Mouse (Mus musculus) MEL (cell line): ENCODE results near the gene Ssr2. TPM values are rescaled to one million over a fixed set of nuclear protein-coding genes. Genes with fewer than 3 reads are reported as not detected.

Experiments
- DNase-seq: peaks from one replicate; pipeline ENCODE4 v3.0.0; 2011; ENCODE audit warnings: low read depth, low spot score
- H3K27ac ChIP-seq: 2 replicates; pipeline ENCODE4 v1.5.1; 2012; ENCODE audit warnings: low read depth, mild to moderate bottlenecking, control low read depth, low read length, moderate library complexity; ENCODE audit not compliant: control insufficient read depth
- H3K27me3 ChIP-seq, 2 experiments: fragments of 150-350 bp in 1 of 2; sonication (generic) in 1 of 2; 2 replicates each; pipeline ENCODE4 v1.6.1; 2012; ENCODE audit warnings: low read length in 2 of 2, mild to moderate bottlenecking in 2 of 2, improper control_type of control experiment in 1 of 2, moderate library complexity in 1 of 2; ENCODE audit not compliant: insufficient read depth in 2 of 2, control insufficient read depth in 1 of 2
- H3K36me3 ChIP-seq, 2 experiments: 2 replicates each; pipeline ENCODE4 v1.6.1; 2012 to 2014; ENCODE audit warnings: low read length in 2 of 2, improper control_type of control experiment in 1 of 2, inconsistent platforms in 1 of 2, mild to moderate bottlenecking in 1 of 2; ENCODE audit not compliant: insufficient read depth in 2 of 2, control insufficient read depth in 1 of 2
- H3K4me1 ChIP-seq, 2 experiments: fragments of 150-350 bp in 1 of 2; sonication (generic) in 1 of 2; 2 replicates each; pipeline ENCODE4 v1.6.1; 2012; ENCODE audit warnings: low read length in 2 of 2, improper control_type of control experiment in 1 of 2, mild to moderate bottlenecking in 1 of 2; ENCODE audit not compliant: insufficient read depth in 2 of 2, control insufficient read depth in 1 of 2
- H3K4me3 ChIP-seq, 2 experiments: fragments of 150-350 bp in 1 of 2; sonication (generic) in 1 of 2; 2 replicates each; pipeline ENCODE4 v1.5.1; 2012; ENCODE audit warnings: low read depth in 2 of 2, low read length in 2 of 2, mild to moderate bottlenecking in 2 of 2, moderate library complexity in 2 of 2, control low read depth in 1 of 2, improper control_type of control experiment in 1 of 2; ENCODE audit not compliant: control insufficient read depth in 1 of 2, insufficient read depth in 1 of 2
- H3K79me2 ChIP-seq: 2 replicates; pipeline ENCODE4 v1.6.1; 2012; ENCODE audit warnings: mild to moderate bottlenecking, low read length, moderate library complexity; ENCODE audit not compliant: control insufficient read depth, poor library complexity, insufficient read depth
- H3K9ac ChIP-seq: 2 replicates; pipeline ENCODE4 v1.6.1; 2012; ENCODE audit warnings: low read depth, mild to moderate bottlenecking, control low read depth, low read length, moderate library complexity; ENCODE audit not compliant: control insufficient read depth, poor library complexity, severe bottlenecking
- H3K9me3 ChIP-seq: fragments of 150-350 bp; sonication (generic); replicated peaks from 2 replicates; pipeline ENCODE4 v1.6.1; 2012; ENCODE audit warnings: mild to moderate bottlenecking, low read length, improper control_type of control experiment, moderate library complexity; ENCODE audit not compliant: insufficient read depth
- BHLHE40 ChIP-seq: IDR thresholded peaks from 2 replicates; pipeline ENCODE4 v1.6.1; 2012; ENCODE audit warnings: low read depth, mild to moderate bottlenecking, inconsistent platforms, low read length, improper control_type of control experiment, borderline replicate concordance
- CHD1 ChIP-seq: IDR thresholded peaks from 2 replicates; pipeline ENCODE4 v1.6.1; 2012; ENCODE audit warnings: low read depth, mild to moderate bottlenecking, inconsistent platforms, low read length, improper control_type of control experiment
- CTCF ChIP-seq, 3 experiments: IDR thresholded peaks in 2 of 3; conservative IDR thresholded peaks in 1 of 3; 2 replicates each; pipeline ENCODE4 v1.5.1; 2011 to 2012; ENCODE audit warnings: low read length in 3 of 3, low read depth in 2 of 3, mild to moderate bottlenecking in 2 of 3, improper control_type of control experiment in 1 of 3, inconsistent platforms in 1 of 3, mixed read lengths in 1 of 3, moderate library complexity in 1 of 3; ENCODE audit not compliant: control insufficient read depth in 1 of 3, insufficient read depth in 1 of 3, poor library complexity in 1 of 3, severe bottlenecking in 1 of 3
- E2F4 ChIP-seq: IDR thresholded peaks from 2 replicates; pipeline ENCODE4 v1.6.1; 2011; ENCODE audit warnings: low read depth, low read length, improper control_type of control experiment, borderline replicate concordance
- ELF1 ChIP-seq: IDR thresholded peaks from 2 replicates; pipeline ENCODE4 v1.6.1; 2014; ENCODE audit warnings: low read depth, mild to moderate bottlenecking, inconsistent platforms, low read length, improper control_type of control experiment, moderate library complexity
- GATA1 ChIP-seq: IDR thresholded peaks from 2 replicates; pipeline ENCODE4 v1.6.1; 2011; ENCODE audit warnings: low read depth, low read length, improper control_type of control experiment
- HCFC1 ChIP-seq: IDR thresholded peaks from 2 replicates; pipeline ENCODE4 v1.6.1; 2012; ENCODE audit warnings: low read depth, mild to moderate bottlenecking, inconsistent platforms, low read length, improper control_type of control experiment, moderate library complexity
- JUND ChIP-seq: IDR thresholded peaks from 2 replicates; pipeline ENCODE4 v1.6.1; 2011; ENCODE audit warnings: low read depth, mild to moderate bottlenecking, improper control_type of control experiment, low read length
- MAZ ChIP-seq: IDR thresholded peaks from 2 replicates; pipeline ENCODE4 v1.6.1; 2012; ENCODE audit warnings: low read depth, mild to moderate bottlenecking, inconsistent platforms, low read length, improper control_type of control experiment
- MEF2A ChIP-seq: IDR thresholded peaks from 2 replicates; pipeline ENCODE4 v1.6.1; 2014; ENCODE audit warnings: low read depth, mild to moderate bottlenecking, inconsistent platforms, low read length, improper control_type of control experiment; ENCODE audit not compliant: poor library complexity, insufficient replicate concordance, severe bottlenecking; ENCODE audit errors: extremely low read depth
- MXI1 ChIP-seq: IDR thresholded peaks from 2 replicates; pipeline ENCODE4 v1.6.1; 2011; ENCODE audit warnings: mild to moderate bottlenecking, low read depth, low read length, improper control_type of control experiment
- MYC ChIP-seq: IDR thresholded peaks from 2 replicates; pipeline ENCODE4 v1.6.1; 2011; ENCODE audit warnings: low read depth, mild to moderate bottlenecking, low read length, improper control_type of control experiment, moderate library complexity
- NELFE ChIP-seq: IDR thresholded peaks from 2 replicates; pipeline ENCODE4 v1.6.1; 2011; ENCODE audit warnings: low read depth, low read length, improper control_type of control experiment
- NRF1 ChIP-seq: IDR thresholded peaks from 2 replicates; pipeline ENCODE4 v1.6.1; 2014; ENCODE audit warnings: low read depth, mild to moderate bottlenecking, inconsistent platforms, low read length, improper control_type of control experiment, moderate library complexity; ENCODE audit not compliant: poor library complexity, insufficient read depth, severe bottlenecking
- POLR2A ChIP-seq, 2 experiments: IDR thresholded peaks; 2 replicates each; pipeline ENCODE4 v1.6.1; 2011 to 2012; ENCODE audit warnings: low read length in 2 of 2, mild to moderate bottlenecking in 2 of 2, control low read depth in 1 of 2, improper control_type of control experiment in 1 of 2, low read depth in 1 of 2, moderate library complexity in 1 of 2; ENCODE audit not compliant: control insufficient read depth in 1 of 2, insufficient read depth in 1 of 2, poor library complexity in 1 of 2
- POLR2AphosphoS2 ChIP-seq: IDR thresholded peaks from 2 replicates; pipeline ENCODE4 v1.6.1; 2011; ENCODE audit warnings: low read length, improper control_type of control experiment
- RAD21 ChIP-seq: IDR thresholded peaks from 2 replicates; pipeline ENCODE4 v1.6.1; 2011; ENCODE audit warnings: mild to moderate bottlenecking, low read depth, low read length, improper control_type of control experiment
- SMC3 ChIP-seq: IDR thresholded peaks from 2 replicates; pipeline ENCODE4 v1.6.1; 2011; ENCODE audit warnings: low read depth, low read length, improper control_type of control experiment
- TBP ChIP-seq: IDR thresholded peaks from 2 replicates; pipeline ENCODE4 v1.8.0; 2011; ENCODE audit warnings: low read depth, low read length, improper control_type of control experiment
- TCF12 ChIP-seq: IDR thresholded peaks from 2 replicates; pipeline ENCODE4 v1.6.1; 2014; ENCODE audit warnings: low read depth, mild to moderate bottlenecking, inconsistent platforms, low read length, improper control_type of control experiment, moderate library complexity
- UBTF ChIP-seq: IDR thresholded peaks from 2 replicates; pipeline ENCODE4 v1.6.1; 2012; ENCODE audit warnings: low read depth, mild to moderate bottlenecking, inconsistent platforms, low read length, improper control_type of control experiment, moderate library complexity, borderline replicate concordance; ENCODE audit not compliant: insufficient read depth
- USF1 ChIP-seq: IDR thresholded peaks from 2 replicates; pipeline ENCODE4 v1.6.1; 2014; ENCODE audit warnings: low read depth, mild to moderate bottlenecking, inconsistent platforms, low read length, improper control_type of control experiment, moderate library complexity
- USF2 ChIP-seq, 2 experiments: IDR thresholded peaks; 2 replicates each; pipeline ENCODE4 v1.6.1; 2011 to 2012; ENCODE audit warnings: improper control_type of control experiment in 2 of 2, low read length in 2 of 2, borderline replicate concordance in 1 of 2, inconsistent platforms in 1 of 2, low read depth in 1 of 2, mild to moderate bottlenecking in 1 of 2; ENCODE audit not compliant: insufficient read depth in 1 of 2
- ZC3H11A ChIP-seq: IDR thresholded peaks from 2 replicates; pipeline ENCODE4 v1.6.1; 2012; ENCODE audit warnings: low read depth, mild to moderate bottlenecking, inconsistent platforms, low read length, improper control_type of control experiment
- ZKSCAN1 ChIP-seq: IDR thresholded peaks from 2 replicates; pipeline ENCODE4 v1.6.1; 2012; ENCODE audit warnings: low read depth, mild to moderate bottlenecking, inconsistent platforms, low read length, improper control_type of control experiment, moderate library complexity
- ZMIZ1 ChIP-seq: IDR thresholded peaks from 2 replicates; pipeline ENCODE4 v1.6.1; 2012; ENCODE audit warnings: low read depth, mild to moderate bottlenecking, inconsistent platforms, low read length, improper control_type of control experiment, moderate library complexity
- ZNF384 ChIP-seq: IDR thresholded peaks from 2 replicates; pipeline ENCODE4 v1.6.1; 2012; ENCODE audit warnings: low read depth, mild to moderate bottlenecking, inconsistent platforms, low read length, improper control_type of control experiment
- polyA plus RNA-seq, 2 experiments: library from polyadenylated mRNA; stranded (reverse) in 1 of 2; unstranded in 1 of 2; fragments of >175 nt in 1 of 2; fragments of >200 nt in 1 of 2; gene quantifications; 2 replicates each; pipeline versions ENCODE4 v1.2.1 to v1.2.4; 2012; ENCODE audit warnings: low replicate concordance in 2 of 2, low read depth in 1 of 2; ENCODE audit not compliant: insufficient read length in 2 of 2, insufficient read depth in 1 of 2, missing spikeins in 1 of 2
- total RNA-seq: library from RNA; depleted of rRNA; stranded (reverse); fragments of 300-350 nt; gene quantifications from 2 replicates; pipeline ENCODE4 v1.2.3, GENCODE M21; 2012

Ssr2 gene
- total and polyA plus RNA-seq, 3 experiments, result 176 to 706 (median 594) TPM

GRCm38 (mm10) chr3:88538271-88539145 lies 37.2 kb upstream of the Ssr2 start:
- TF ChIP-seq ZNF384 (no peak), MXI1 (no peak), GATA1 (no peak), CTCF (IDR thresholded peaks at IDR 0.05 in 2 of 3, conservative IDR thresholded peaks at IDR 0.05 in 1 of 3; ENCODE audit: control insufficient read depth in 1 of 3, insufficient read depth in 1 of 3, low read depth in 2 of 3, low read length in 3 of 3, poor library complexity in 1 of 3, severe bottlenecking in 1 of 3) (no peak), NELFE (no peak), MYC (no peak), ZKSCAN1 (no peak), TCF12 (no peak), MAZ (no peak), MEF2A (no peak), SMC3 (no peak), UBTF (no peak), ZC3H11A (no peak), CHD1 (no peak), TBP (no peak)
- H3K4me1 ChIP-seq, result peaks cover 0 to 2% of the 10 kb centered on the region in 2 experiments; a peak in 2 of 4 replicates
- H3K36me3 ChIP-seq, result peaks cover 0 to 8% of the 10 kb centered on the region in 2 experiments; a peak in 1 of 4 replicates
- no peak for DNase-seq
- no peaks in the 10 kb centered on the region for H3K9me3 ChIP-seq
- H3K9ac ChIP-seq, result no peak overlapping the region
- H3K27ac ChIP-seq, result no peak overlapping the region
- no peaks in the 10 kb centered on the region; the same call in 1 of the 2 replicates for H3K79me2 ChIP-seq
- H3K27me3 ChIP-seq, result no peaks in the 10 kb centered on the region
- no peak overlapping the region for H3K4me3 ChIP-seq

- Histone ChIP-seq H3K9me3 (no peaks in the 10 kb centered on the region), H3K79me2 (no peaks in the 10 kb centered on the region; the same call in 1 of the 2 replicates), H3K4me3 (no peak overlapping the region), H3K27ac (no peak overlapping the region)
- TF ChIP-seq HCFC1 (no peak), ZMIZ1 (no peak), MYC (no peak), ZNF384 (no peak), POLR2AphosphoS2 (no peak), USF2 (IDR thresholded peaks at IDR 0.05; ENCODE audit: borderline replicate concordance in 1 of 2, insufficient read depth in 1 of 2, low read depth in 1 of 2, low read length in 2 of 2) (no peak), NRF1 (no peak), MXI1 (no peak), TBP (no peak), CTCF (IDR thresholded peaks at IDR 0.05 in 2 of 3, conservative IDR thresholded peaks at IDR 0.05 in 1 of 3; ENCODE audit: control insufficient read depth in 1 of 3, insufficient read depth in 1 of 3, low read depth in 2 of 3, low read length in 3 of 3, poor library complexity in 1 of 3, severe bottlenecking in 1 of 3) (no peak), E2F4 (no peak), RAD21 (no peak), BHLHE40 (no peak), JUND (no peak), POLR2A (IDR thresholded peaks at IDR 0.05; ENCODE audit: control insufficient read depth in 1 of 2, insufficient read depth in 1 of 2, low read depth in 1 of 2, low read length in 2 of 2, poor library complexity in 1 of 2) (no peak), NELFE (no peak), USF1 (no peak), GATA1 (no peak), ELF1 (no peak)
- TF ChIP-seq, all 39 proteins: peak for 0
- H3K9ac ChIP-seq, result no peak overlapping the region
- H3K4me1 ChIP-seq, result peaks cover 5 to 6% of the 10 kb centered on the region in 2 experiments
- H3K36me3 ChIP-seq, result peaks cover 0 to 9% of the 10 kb centered on the region in 2 experiments; a peak in 2 of 4 replicates
- DNase-seq, result no peak
- no peaks in the 10 kb centered on the region for H3K27me3 ChIP-seq
These were observed 36.3 kb upstream of the Ssr2 start for GRCm38 (mm10) chr3:88539397-88539796.
